Mouse (Mus musculus) forebrain, embryonic 11.5 days (tissue): ENCODE measurements at regions not wholly inside any gene's neighbourhood (a gene's known extent, or its start where the extent isn't known, plus 50 kb on each side); places are given as distances from the start of the nearest gene placed in this dataset.

Experiments
- ATAC-seq: fragments of 200-750 bp; cut with Nextera tagmentation; replicated peaks from 2 replicates; pipeline ENCODE4 v1.8.0; 2017; ENCODE audit warnings: moderate TSS enrichment; ENCODE audit not compliant: low FRiP score
- DNase-seq: peaks from one replicate; pipeline ENCODE4 v3.0.0-alpha.2; 2017; ENCODE audit warnings: low spot score
- H3K27ac ChIP-seq: fragments of 300-500 bp; sonication (generic); 2 replicates; pipeline ENCODE4 v1.5.1; 2014; ENCODE audit warnings: low read depth, low read length
- H3K27me3 ChIP-seq: fragments of 300-500 bp; sonication (generic); 2 replicates; pipeline ENCODE4 v1.6.1; 2014; ENCODE audit warnings: mild to moderate bottlenecking, low read length, mixed read lengths; ENCODE audit not compliant: control insufficient read depth, insufficient read depth
- H3K36me3 ChIP-seq: fragments of 300-500 bp; sonication (generic); 2 replicates; pipeline ENCODE4 v1.6.1; 2014; ENCODE audit warnings: mild to moderate bottlenecking, low read length, moderate library complexity, mixed read lengths; ENCODE audit not compliant: control insufficient read depth, insufficient read depth
- H3K4me1 ChIP-seq: fragments of 300-500 bp; sonication (generic); replicated peaks from 2 replicates; pipeline ENCODE4 v1.6.1; 2014; ENCODE audit warnings: low read length, mixed read lengths; ENCODE audit not compliant: control insufficient read depth, insufficient read depth
- H3K4me2 ChIP-seq: fragments of 300-500 bp; sonication (generic); 2 replicates; pipeline ENCODE4 v1.6.1; 2014; ENCODE audit warnings: low read depth, mild to moderate bottlenecking, low read length, moderate library complexity, mixed read lengths; ENCODE audit not compliant: severe bottlenecking
- H3K4me3 ChIP-seq: fragments of 300-500 bp; sonication (generic); 2 replicates; pipeline ENCODE4 v1.5.1; 2014; ENCODE audit warnings: low read depth, low read length
- H3K9ac ChIP-seq: fragments of 300-500 bp; sonication (generic); 2 replicates; pipeline ENCODE4 v1.6.1; 2014; ENCODE audit warnings: low read length
- H3K9me3 ChIP-seq: fragments of 300-500 bp; sonication (generic); 2 replicates; pipeline ENCODE4 v1.6.1; 2016; ENCODE audit warnings: low read length, mixed read lengths; ENCODE audit not compliant: control insufficient read depth
- WGBS: fragments of 180-500 bp; shearing (Covaris S2); extraction: QIAGEN DNeasy Blood & Tissue Kit; methylation state at CpG from one replicate; pipeline ENCODE4 v1.1.7; 2014; 5-methylcytosine and 5-hydroxymethylcytosine counted together

DNA sequence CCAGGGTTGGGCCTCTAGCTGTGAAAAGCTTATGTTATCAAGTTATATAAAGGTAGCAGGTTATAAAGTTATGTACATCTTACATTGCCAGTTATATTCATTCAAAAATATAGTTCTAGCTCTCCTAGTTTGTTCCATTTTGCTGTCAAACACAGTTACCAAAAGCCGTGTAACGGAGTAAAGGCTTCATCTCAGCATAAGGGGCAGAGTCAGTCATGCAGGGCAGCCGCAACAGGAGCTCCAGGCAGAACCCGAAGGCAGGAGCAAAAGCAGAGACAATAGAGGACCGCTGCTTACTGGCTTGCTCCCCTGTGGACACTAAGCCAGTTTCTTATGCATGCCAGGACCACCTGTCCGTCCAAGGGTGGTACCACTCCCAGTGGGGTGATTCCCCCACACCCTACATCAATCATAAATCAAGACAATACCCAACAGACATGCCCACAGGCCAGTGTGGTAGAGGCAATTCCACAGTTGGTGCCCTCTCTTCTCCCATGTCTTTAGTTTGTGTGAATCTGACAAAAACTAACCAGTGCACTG lies 67.7 kb upstream of the Vamp9 start:
- no peak overlapping the region for H3K9ac ChIP-seq
- no peaks in the 10 kb centered on the region for H3K36me3 ChIP-seq
- DNase-seq (no peak), ATAC-seq (no peak)
- H3K4me1 ChIP-seq, result 0 out of 2 replicates have a peak, but pooled peaks cover 2% of the 10 kb centered on the region
- H3K4me2 ChIP-seq, result no peak overlapping the region
- no peaks in the 10 kb centered on the region for H3K9me3 ChIP-seq
- no peak overlapping the region for H3K27ac ChIP-seq
- no peak overlapping the region for H3K4me3 ChIP-seq
- WGBS, result 43% methylated on average over 6 of the region's 6 CpGs
- H3K27me3 ChIP-seq, result no peaks in the 10 kb centered on the region

DNA sequence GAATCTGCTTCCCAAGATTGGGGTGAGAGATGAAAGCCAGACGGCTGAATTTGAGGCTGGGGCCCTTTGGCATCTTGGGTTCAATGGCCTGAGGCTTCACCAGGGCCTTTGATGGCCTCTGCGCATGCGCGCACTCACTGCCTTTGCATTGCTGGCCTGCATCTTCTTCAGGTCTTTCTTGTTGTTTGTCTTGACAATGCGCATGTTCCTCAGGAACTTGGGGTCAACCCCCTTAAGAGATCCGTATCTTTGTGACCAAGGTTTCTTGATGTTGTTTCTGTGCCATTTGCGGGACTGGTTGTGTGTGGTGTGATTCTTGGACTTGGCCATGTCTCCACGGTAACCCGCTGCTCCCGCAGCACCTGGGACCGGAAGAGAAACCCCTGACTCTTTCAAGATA lies 66.4 kb upstream of the Vamp9 start:
- 91% methylated on average over 11 of the region's 11 CpGs for WGBS
- Histone ChIP-seq H3K36me3 (no peaks in the 10 kb centered on the region), H3K4me2 (no peak overlapping the region), H3K27ac (no peak overlapping the region), H3K9ac (no peak overlapping the region), H3K4me3 (no peak overlapping the region), H3K4me1 (0 out of 2 replicates have a peak, but pooled peaks cover 2% of the 10 kb centered on the region), H3K27me3 (no peaks in the 10 kb centered on the region), H3K9me3 (no peaks in the 10 kb centered on the region)
- ATAC-seq (no peak), DNase-seq (no peak)

DNA sequence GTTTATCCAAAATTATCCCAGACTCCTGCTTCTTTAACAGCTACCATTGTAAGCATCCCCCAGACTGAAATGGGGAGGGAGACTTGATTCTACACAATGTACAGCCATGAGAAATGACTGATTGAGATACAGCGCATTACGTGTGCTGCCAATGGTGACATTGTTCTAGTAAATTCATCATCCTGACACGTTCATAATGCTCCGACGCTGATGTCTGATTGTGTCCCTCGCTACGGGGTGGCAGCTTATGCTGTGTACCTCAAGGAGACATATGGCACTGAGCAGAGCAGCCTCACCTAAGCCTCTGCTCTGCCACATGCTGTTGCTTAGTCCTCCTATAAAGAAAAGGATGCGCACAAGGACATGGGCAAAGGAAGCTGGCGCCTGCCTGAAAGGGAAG lies 65.2 kb upstream of the Vamp9 start:
- Histone ChIP-seq H3K36me3 (no peaks in the 10 kb centered on the region), H3K4me2 (no peak overlapping the region), H3K9me3 (no peaks in the 10 kb centered on the region), H3K4me3 (no peak overlapping the region), H3K4me1 (0 out of 2 replicates have a peak, but pooled peaks cover 2% of the 10 kb centered on the region), H3K27ac (no peak overlapping the region), H3K27me3 (no peaks in the 10 kb centered on the region), H3K9ac (no peak overlapping the region)
- 90% methylated on average over 9 of the region's 9 CpGs for WGBS
- no peak for DNase-seq
- no peak for ATAC-seq

DNA sequence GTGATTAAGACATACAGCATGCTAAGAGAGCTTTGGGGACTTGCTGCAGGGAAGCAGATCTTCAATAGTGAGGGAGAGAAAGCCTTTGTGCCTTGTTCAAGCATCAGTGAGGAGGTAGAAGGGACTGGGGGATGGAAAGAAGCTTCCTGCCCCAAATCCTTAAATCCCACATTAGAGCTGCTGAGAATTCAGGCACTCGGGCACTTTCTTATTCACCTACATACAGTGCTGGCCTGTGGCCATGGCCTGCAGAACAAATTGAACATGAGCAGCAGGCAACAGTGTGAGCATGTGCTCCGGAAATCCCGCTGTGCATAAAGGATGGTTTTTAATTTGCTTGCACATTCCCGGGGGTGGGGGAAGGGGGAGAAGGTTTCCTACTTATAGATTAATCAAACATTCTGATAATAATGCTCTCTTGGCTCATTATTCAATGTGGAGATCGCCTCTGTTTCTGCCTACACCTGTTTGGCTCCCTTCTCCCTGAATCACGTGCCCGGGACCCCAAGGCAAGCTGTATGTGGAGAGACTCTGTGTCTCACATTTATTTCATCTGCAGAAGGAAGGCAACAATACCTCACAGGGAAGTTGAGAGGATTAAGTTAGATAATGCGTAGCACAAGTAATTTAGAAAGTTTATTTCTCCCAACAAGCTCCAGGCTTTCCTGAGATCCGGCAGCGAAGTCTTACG lies 60.3 kb upstream of the Vamp9 start:
- WGBS, result 70% methylated on average over 11 of the region's 11 CpGs
- Histone ChIP-seq H3K27ac (no peak overlapping the region), H3K36me3 (no peaks in the 10 kb centered on the region), H3K4me1 (no peaks in the 10 kb centered on the region), H3K9ac (no peak overlapping the region), H3K27me3 (no peaks in the 10 kb centered on the region), H3K4me2 (no peak overlapping the region), H3K4me3 (no peak overlapping the region), H3K9me3 (no peaks in the 10 kb centered on the region)
- no peak for DNase-seq
- no peak for ATAC-seq

DNA sequence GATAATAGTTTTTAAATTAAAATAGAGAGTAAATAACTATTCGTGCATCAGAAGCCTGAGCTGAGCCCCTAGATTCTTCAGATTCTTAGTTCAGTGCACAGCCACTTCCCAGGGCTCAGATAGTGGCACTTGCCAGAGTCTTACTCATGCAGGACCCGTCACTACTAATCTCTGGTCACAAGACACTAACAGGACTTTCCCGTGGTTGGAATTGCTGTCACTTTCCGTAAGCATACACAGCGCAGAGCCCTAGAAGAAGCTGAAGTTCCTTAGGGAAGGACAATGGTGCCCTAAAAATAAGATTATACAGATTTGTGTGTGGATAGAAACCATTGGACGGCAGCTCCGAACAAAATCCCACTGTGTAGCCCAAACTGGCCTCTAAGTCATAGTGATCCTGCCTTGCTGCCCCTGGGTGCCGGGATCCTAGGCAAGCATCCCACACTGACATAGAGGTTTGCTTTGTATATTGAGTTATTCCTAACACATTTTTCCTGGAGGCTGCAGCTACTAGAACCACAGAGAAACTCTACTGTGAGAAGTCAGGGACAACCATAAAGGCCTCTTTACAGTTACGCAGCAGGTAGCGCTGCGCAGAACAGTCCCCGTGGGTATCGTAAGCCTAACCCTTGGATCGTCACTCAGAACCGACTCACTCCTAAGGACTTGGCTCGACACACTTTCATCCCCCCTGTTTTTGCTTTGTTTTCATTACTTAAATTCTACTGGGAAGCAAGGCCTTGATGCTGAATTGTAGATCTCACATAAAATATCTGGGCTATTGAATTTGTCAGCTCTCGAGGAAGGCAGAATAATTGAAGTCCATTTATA lies 57.7 kb upstream of the Vamp9 start:
- H3K27ac ChIP-seq, result no peak overlapping the region
- 91% methylated on average over 17 of the region's 17 CpGs for WGBS
- no peaks in the 10 kb centered on the region for H3K36me3 ChIP-seq
- DNase-seq (no peak), ATAC-seq (no peak)
- no peak overlapping the region for H3K4me3 ChIP-seq
- H3K9ac ChIP-seq, result no peak overlapping the region
- no peaks in the 10 kb centered on the region for H3K4me1 ChIP-seq
- H3K4me2 ChIP-seq, result no peak overlapping the region
- H3K9me3 ChIP-seq, result no peaks in the 10 kb centered on the region
- no peaks in the 10 kb centered on the region for H3K27me3 ChIP-seq

DNA sequence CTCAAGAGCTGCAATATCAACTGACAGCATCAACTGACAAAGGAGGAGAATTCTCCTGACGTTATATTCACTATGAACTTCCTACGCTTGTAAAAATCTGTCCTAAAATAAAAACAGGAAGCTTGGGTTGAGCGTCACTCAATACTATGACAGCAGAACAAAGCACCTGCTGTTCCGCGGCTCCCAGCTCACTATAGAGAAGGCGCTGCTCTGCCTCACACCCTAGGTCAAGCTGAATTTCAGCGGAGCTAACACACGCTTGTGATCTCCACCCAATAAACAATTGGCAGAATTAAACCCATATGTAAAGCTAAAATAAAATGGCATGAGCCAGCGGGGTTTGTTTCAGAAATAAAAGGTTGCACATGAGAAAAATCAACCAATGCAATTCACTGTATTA lies 57.1 kb upstream of the Vamp9 start:
- H3K27me3 ChIP-seq, result no peaks in the 10 kb centered on the region

DNA sequence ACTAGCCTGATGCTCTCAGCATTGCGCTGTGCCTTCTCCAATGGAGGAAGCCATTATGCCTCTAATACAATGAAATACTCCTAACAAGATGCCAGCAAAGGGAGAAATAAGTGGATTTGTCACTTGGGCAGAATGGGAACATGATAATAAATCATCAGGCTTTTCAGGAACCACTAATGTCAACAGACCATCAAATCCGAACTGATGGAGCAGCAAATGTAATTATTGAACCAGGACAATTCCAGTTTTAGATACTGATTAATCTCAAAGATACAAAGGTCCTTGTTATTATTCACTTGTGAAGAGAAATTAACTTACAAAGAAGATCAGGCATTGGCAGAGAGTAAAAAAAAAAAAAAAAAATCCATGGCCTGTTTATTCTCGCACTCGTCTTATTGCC lies 53.7 kb upstream of the Vamp9 start:
- no peak overlapping the region for H3K4me2 ChIP-seq
- DNase-seq, result no peak
- no peaks in the 10 kb centered on the region for H3K36me3 ChIP-seq

More for the DNA sequence above, 57.1 kb upstream of the Vamp9 start:
- Histone ChIP-seq H3K9ac (no peak overlapping the region), H3K9me3 (no peaks in the 10 kb centered on the region), H3K27ac (no peak overlapping the region), H3K4me2 (no peak overlapping the region), H3K4me3 (no peak overlapping the region), H3K4me1 (no peaks in the 10 kb centered on the region), H3K36me3 (no peaks in the 10 kb centered on the region)
- DNase-seq (no peak), ATAC-seq (no peak)
- 69% methylated on average over 9 of the region's 9 CpGs for WGBS

More for the DNA sequence above, 53.7 kb upstream of the Vamp9 start:
- no peaks in the 10 kb centered on the region for H3K27me3 ChIP-seq
- H3K9ac ChIP-seq, result no peak overlapping the region
- 86% methylated on average over 4 of the region's 4 CpGs for WGBS
- H3K4me3 ChIP-seq, result no peak overlapping the region
- H3K9me3 ChIP-seq, result no peaks in the 10 kb centered on the region
- no peak overlapping the region for H3K27ac ChIP-seq
- no peak for ATAC-seq
- peaks cover 2% of the 10 kb centered on the region; the same call in 1 of the 2 replicates for H3K4me1 ChIP-seq
